Mouse (Mus musculus) kidney, postnatal 10 days (tissue): ENCODE measurements around the gene Pes1.
"Not testable (repeated sequence)": the region's sequence is repeated elsewhere in the genome, so short reads cannot be mapped to it uniquely, and the experiment has no call there.

ENCODE experiments used
- DNase-seq: peaks from one replicate; pipeline ENCODE4 v3.0.0; 2021; ENCODE audit warnings: mixed read lengths

Pes1 gene

DNA sequence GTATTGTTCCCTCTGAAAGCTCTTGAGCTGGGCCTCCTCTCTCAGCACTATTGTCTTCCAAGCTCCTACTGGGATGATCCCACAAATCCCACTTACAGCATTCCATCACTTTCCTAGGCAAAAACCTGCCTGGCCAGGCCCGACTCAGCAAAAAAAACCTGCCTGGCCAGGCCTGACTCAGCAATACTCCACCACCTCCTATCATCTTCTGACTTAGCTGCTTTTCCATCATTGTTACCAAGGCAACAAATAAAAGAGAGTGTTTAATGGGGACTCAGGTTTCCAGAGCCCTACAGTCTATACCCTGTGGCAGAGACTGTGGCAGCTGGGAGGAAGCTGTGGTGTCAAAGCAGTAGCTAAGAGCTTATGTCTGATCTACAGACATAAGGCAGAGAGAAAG, 48.8 kb downstream of the Pes1 start:
- DNase-seq = no peak

DNA sequence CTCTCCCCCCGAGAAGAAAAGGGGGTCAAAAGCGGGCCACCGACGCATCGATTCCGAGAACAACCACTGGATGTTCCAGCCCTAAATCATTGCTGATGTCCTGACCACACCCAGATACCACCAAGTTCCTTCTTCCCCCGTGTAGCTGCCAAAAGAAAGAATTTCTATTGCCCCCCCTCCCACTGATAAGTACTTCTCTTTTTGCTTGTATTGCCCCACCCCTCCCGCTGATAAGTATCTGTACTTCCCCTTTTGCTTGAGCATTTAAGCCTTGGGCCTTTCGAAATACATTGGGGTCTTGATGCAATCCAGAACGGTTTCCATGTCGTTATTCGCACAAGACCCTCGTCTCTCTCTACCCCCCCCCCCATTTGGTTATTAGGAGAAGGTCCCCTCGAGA, 52.0 kb downstream of the Pes1 start:
- not testable (repeated sequence) for DNase-seq

GRCm38 (mm10) chr11:4022111-4022510, 58.3 kb downstream of the Pes1 start:
- not testable (repeated sequence) for DNase-seq

DNA sequence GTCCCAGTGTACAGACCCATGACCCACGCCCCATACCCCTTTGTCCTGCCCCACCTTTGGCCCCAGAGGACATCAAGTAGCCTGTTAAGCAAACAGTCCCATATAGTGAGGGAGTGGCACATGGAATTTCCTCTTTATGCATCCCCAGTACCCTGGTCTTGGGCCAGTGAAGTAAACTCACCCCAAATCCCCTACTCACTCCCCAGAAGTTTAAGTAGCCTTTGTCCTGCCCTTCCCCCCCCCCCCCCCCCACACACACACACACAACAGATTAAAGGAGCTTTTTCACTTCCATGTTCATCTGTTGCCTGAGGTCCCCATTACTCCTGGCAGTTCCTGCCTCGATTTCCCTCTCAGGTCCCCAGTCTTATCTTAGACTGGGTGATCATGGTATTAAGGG, 59.5 kb downstream of the Pes1 start:
- DNase-seq = no peak

DNA sequence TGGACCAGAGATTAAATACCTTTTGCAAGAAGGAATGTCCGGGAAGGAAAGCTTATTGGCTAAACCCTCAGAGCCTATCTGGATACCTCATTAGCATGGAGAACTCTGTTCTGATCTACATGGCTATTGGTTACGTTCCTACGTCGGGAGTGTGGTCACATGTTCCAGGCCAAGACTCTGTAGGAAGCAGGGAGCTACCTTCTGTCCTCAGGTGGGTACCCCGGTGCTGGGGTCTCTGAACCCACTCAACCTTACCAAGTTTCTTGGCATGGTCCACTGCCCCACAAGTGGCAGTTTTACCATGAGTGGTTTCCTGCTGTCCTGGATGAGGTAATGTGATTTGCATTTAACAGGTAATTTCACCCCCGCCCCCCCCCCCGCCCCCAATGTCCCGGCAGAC, 63.3 kb downstream of the Pes1 start:
- no peak for DNase-seq

GRCm38 (mm10) chr11:4027561-4028334, 64.0 kb downstream of the Pes1 start:
- DNase-seq = no peak

GRCm38 (mm10) chr11:4029343-4029742, 65.6 kb downstream of the Pes1 start:
- no peak for DNase-seq
